Mouse (Mus musculus) cerebellum, postnatal 14 days (tissue): Measurements from ENCODE around the gene Gm16253.

Source experiments
- DNase-seq, 2 experiments: peaks; one replicate each; pipeline ENCODE4 v3.0.0; 2021; ENCODE audit warnings: mixed read lengths in 2 of 2

The Gm16253 gene

GRCm38 (mm10) chr3:96558159-96558558 lies 18.6 kb upstream of the Gm16253 start:
- peak; percentile 62 to 66 for DNase-seq

- no peak for DNase-seq
Observed at GRCm38 (mm10) chr3:96558668-96559196, 18.1 kb upstream of the Gm16253 start.

GRCm38 (mm10) chr3:96559398-96559910 lies 17.3 kb upstream of the Gm16253 start:
- DNase-seq: no peak

GRCm38 (mm10) chr3:96559911-96560850 lies 16.6 kb upstream of the Gm16253 start:
- no peak for DNase-seq

GRCm38 (mm10) chr3:96560881-96561668 lies 15.7 kb upstream of the Gm16253 start:
- no peak for DNase-seq

GRCm38 (mm10) chr3:96561946-96562681 lies 14.7 kb upstream of the Gm16253 start:
- DNase-seq: no peak

GRCm38 (mm10) chr3:96563267-96563666 lies 13.5 kb upstream of the Gm16253 start:
- DNase-seq: no peak

- DNase-seq: no peak
Observed at GRCm38 (mm10) chr3:96563911-96564632, 12.7 kb upstream of the Gm16253 start.

GRCm38 (mm10) chr3:96564633-96565032 lies 12.2 kb upstream of the Gm16253 start:
- no peak for DNase-seq

GRCm38 (mm10) chr3:96565105-96565504 lies 11.7 kb upstream of the Gm16253 start:
- no peak for DNase-seq

- DNase-seq: no peak
Observed at GRCm38 (mm10) chr3:96566661-96567450, 9.9 kb upstream of the Gm16253 start.

- no peak for DNase-seq
Observed at GRCm38 (mm10) chr3:96568605-96569004, 8.2 kb upstream of the Gm16253 start.

GRCm38 (mm10) chr3:96569506-96569905 lies 7.3 kb upstream of the Gm16253 start:
- DNase-seq: no peak

- no peak for DNase-seq
Observed at GRCm38 (mm10) chr3:96569966-96570605, 6.7 kb upstream of the Gm16253 start.

- no peak for DNase-seq
Observed at GRCm38 (mm10) chr3:96570643-96571042, 6.1 kb upstream of the Gm16253 start.

GRCm38 (mm10) chr3:96571336-96571735 lies 5.4 kb upstream of the Gm16253 start:
- DNase-seq: no peak

- DNase-seq: no peak
Observed at GRCm38 (mm10) chr3:96571896-96572698, 4.7 kb upstream of the Gm16253 start.

- DNase-seq: no peak
Observed at GRCm38 (mm10) chr3:96573611-96574511, 2.9 kb upstream of the Gm16253 start.
